Mouse (Mus musculus) lung, embryonic 16.5 days (tissue): ENCODE data around the gene Card14. TPM values are rescaled to one million over a fixed set of nuclear protein-coding genes. Genes with fewer than 3 reads are reported as not detected.
A peak's percentile ranks its signal among the peaks of the same experiment; 100 is the strongest.

ENCODE experiments used
- ATAC-seq: fragments of 200-750 bp; cut with Nextera tagmentation; 2 replicates; pipeline ENCODE4 v1.8.0; 2017; ENCODE audit warnings: low read depth, mild to moderate bottlenecking, moderate library complexity
- H3K27ac ChIP-seq: fragments of 300-500 bp; sonication (generic); 2 replicates; pipeline ENCODE4 v1.5.1; 2014; ENCODE audit warnings: mild to moderate bottlenecking, control low read depth, low read length
- H3K27me3 ChIP-seq: fragments of 300-500 bp; sonication (generic); 2 replicates; pipeline ENCODE4 v1.6.1; 2014; ENCODE audit warnings: low read depth, low read length, mixed read lengths; ENCODE audit not compliant: control insufficient read depth, insufficient read depth
- H3K36me3 ChIP-seq: fragments of 300-500 bp; sonication (generic); 2 replicates; pipeline ENCODE4 v1.6.1; 2014; ENCODE audit warnings: low read length; ENCODE audit not compliant: control insufficient read depth, insufficient read depth
- H3K4me1 ChIP-seq: fragments of 300-500 bp; sonication (generic); replicated peaks from 2 replicates; pipeline ENCODE4 v1.6.1; 2014; ENCODE audit warnings: low read length, mixed read lengths; ENCODE audit not compliant: control insufficient read depth, insufficient read depth
- H3K4me2 ChIP-seq: fragments of 300-500 bp; sonication (generic); 2 replicates; pipeline ENCODE4 v1.6.1; 2014; ENCODE audit warnings: low read depth, low read length, control low read depth
- H3K4me3 ChIP-seq: fragments of 300-500 bp; sonication (generic); 2 replicates; pipeline ENCODE4 v1.5.1; 2014; ENCODE audit warnings: mild to moderate bottlenecking, low read length, control low read depth
- H3K9ac ChIP-seq: fragments of 300-500 bp; sonication (generic); 2 replicates; pipeline ENCODE4 v1.6.1; 2014; ENCODE audit warnings: low read length, control low read depth
- H3K9me3 ChIP-seq: fragments of 300-500 bp; sonication (generic); 2 replicates; pipeline ENCODE4 v1.6.1; 2016; ENCODE audit warnings: low read length; ENCODE audit not compliant: control insufficient read depth
- WGBS: fragments of 180-500 bp; shearing (Covaris S2); extraction: QIAGEN DNeasy Blood & Tissue Kit; methylation state at CpG from one replicate; pipeline ENCODE4 v1.1.7; 2014; 5-methylcytosine and 5-hydroxymethylcytosine counted together
- polyA plus RNA-seq: library from polyadenylated mRNA; unstranded; fragments of >200 nt; fragmentation: Nextera tagmentation; extraction: Ambion mirVana; gene quantifications from 2 replicates; pipeline ENCODE4 v1.2.1, GENCODE M21; 2015

Gene Card14
- polyA plus RNA-seq, 1 experiment from 2014 or later, result 0.05 TPM

DNA sequence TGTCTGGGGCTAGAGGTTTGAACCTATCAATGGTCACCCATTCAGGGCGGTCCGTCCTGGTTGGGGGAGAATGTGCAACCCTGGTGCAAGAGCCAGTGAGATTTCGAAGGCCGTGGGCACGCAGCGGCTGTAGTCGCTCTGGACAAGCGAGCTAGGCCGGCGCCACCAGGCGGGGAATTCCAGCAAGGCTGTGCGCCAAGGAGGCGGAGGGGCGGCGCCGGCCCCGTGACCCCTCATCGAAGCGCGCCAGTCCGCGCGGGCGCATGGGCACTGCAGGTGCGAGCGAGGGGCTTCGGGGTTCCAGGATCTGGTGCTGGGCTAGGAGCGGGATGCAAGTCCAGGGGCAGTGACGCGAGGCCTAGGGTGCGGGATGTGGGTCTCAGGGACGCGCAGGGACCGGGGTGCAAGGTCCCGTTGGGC is 82.3 kb downstream of the Card14 start:
- H3K9me3 ChIP-seq, result no peaks in the 10 kb centered on the region
- ATAC-seq, result peak; percentile 72
- peak overlapping the region; percentile 82 for H3K9ac ChIP-seq
- peak overlapping the region; percentile 85 for H3K4me2 ChIP-seq
- peaks cover 13% of the 10 kb centered on the region for H3K4me1 ChIP-seq
- no peaks in the 10 kb centered on the region for H3K27me3 ChIP-seq
- peak overlapping the region; percentile 95 for H3K27ac ChIP-seq
- H3K36me3 ChIP-seq, result no peaks in the 10 kb centered on the region
- peak overlapping the region; percentile 82 for H3K4me3 ChIP-seq
- WGBS, result under 1% methylated on average over 35 of the region's 35 CpGs

DNA sequence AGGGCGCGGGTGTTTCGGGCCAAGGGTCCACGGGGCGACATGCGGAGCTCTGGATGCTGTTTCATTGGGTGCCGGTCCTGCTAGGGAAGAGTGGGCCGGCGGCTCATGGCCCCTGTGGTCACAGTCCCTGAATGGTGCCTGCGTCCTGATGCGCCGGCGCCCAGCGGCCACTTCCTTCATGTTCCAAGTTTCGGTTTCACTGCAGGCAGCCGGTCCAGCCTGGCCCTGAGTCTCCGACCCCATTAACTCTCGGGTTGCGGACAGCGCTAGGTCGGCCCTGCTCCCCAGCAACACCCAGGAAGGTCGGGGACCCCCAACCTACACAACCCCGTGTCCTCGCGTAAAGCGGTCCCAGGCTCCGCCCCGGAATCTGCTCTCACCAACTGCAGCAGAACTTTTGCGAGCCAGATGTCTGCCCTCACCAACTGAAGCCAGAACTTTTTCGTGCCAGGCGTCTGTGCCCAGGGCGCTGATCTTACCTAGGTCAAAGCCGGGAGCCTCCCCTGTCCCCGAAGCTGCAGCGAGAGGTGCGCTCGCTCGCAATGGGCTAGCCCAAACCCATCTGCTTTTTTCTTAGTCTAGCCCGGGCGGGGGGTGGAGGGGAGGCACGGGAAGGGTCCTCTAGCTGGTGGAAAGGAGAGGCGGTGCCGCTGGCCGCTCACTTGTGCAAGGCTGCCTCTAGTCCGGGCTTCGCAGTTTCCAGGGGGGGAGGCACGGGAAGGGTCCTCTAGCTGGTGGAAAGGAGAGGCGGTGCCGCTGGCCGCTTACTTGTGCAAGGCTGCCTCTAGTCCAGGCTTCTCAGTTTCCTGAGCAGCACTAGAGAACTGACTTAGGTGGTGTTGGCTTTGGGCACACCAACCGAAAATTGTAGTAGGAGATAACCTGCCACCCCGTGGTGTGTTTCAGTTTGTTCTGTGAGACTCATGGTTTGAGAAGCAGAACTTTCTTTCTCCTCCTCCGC is 83.0 kb downstream of the Card14 start:
- Histone ChIP-seq H3K27ac (peak overlapping the region; percentile 95), H3K36me3 (no peaks in the 10 kb centered on the region), H3K9ac (peak overlapping the region; percentile 82), H3K4me1 (peaks cover 15% of the 10 kb centered on the region), H3K27me3 (no peaks in the 10 kb centered on the region), H3K4me3 (peak overlapping the region; percentile 82), H3K9me3 (no peaks in the 10 kb centered on the region), H3K4me2 (peak overlapping the region; percentile 85)
- WGBS, result 1% methylated on average over 53 of the region's 53 CpGs
- ATAC-seq, result peak; percentile 59

GRCm38 (mm10) chr11:119391386-119392000 is 83.9 kb downstream of the Card14 start:
- no peak overlapping the region for H3K9ac ChIP-seq
- H3K27ac ChIP-seq, result peak overlapping the region; percentile 18; the same call in 1 of the 2 replicates
- H3K4me3 ChIP-seq, result peak overlapping the region; percentile 78
- no peaks in the 10 kb centered on the region for H3K36me3 ChIP-seq
- H3K27me3 ChIP-seq, result no peaks in the 10 kb centered on the region
- ATAC-seq, result no peak
- H3K4me2 ChIP-seq, result peak overlapping the region; percentile 85
- peaks cover 15% of the 10 kb centered on the region for H3K4me1 ChIP-seq
- H3K9me3 ChIP-seq, result no peaks in the 10 kb centered on the region
- 34% methylated on average over 7 of the region's 7 CpGs for WGBS

- Histone ChIP-seq H3K4me1 (peaks cover 15% of the 10 kb centered on the region), H3K4me2 (peak overlapping the region; percentile 79), H3K9me3 (no peaks in the 10 kb centered on the region), H3K27me3 (no peaks in the 10 kb centered on the region), H3K9ac (peak overlapping the region; percentile 55), H3K4me3 (peak overlapping the region; percentile 78), H3K36me3 (no peaks in the 10 kb centered on the region), H3K27ac (peak overlapping the region; percentile 90)
- ATAC-seq, result peak; percentile 36; the same call in 1 of the 2 replicates
- 6% methylated on average over 12 of the region's 12 CpGs for WGBS
These were observed 84.5 kb downstream of the Card14 start for GRCm38 (mm10) chr11:119392001-119392614.

- no peaks in the 10 kb centered on the region for H3K36me3 ChIP-seq
- peaks cover 15% of the 10 kb centered on the region for H3K4me1 ChIP-seq
- H3K4me2 ChIP-seq, result peak within 1 kb of the TSS; percentile 79
- ATAC-seq, result peak; percentile 51
- H3K27ac ChIP-seq, result peak within 1 kb of the TSS; percentile 90
- H3K4me3 ChIP-seq, result peak within 1 kb of the TSS; percentile 78
- peak within 1 kb of the TSS; percentile 77 for H3K9ac ChIP-seq
- 1% methylated on average over 19 of the region's 19 CpGs for WGBS
- H3K9me3 ChIP-seq, result no peaks in the 10 kb centered on the region
- H3K27me3 ChIP-seq, result no peaks in the 10 kb centered on the region
These were observed 85.4 kb downstream of the Card14 start, which contains the start of gene Rnf213 for GRCm38 (mm10) chr11:119392800-119393482. Rnf213 (plus strand) TSS chr11:119393100.

GRCm38 (mm10) chr11:119393483-119393804 is 85.9 kb downstream of the Card14 start:
- Histone ChIP-seq H3K4me2 (peak overlapping the region; percentile 79), H3K27me3 (no peaks in the 10 kb centered on the region), H3K4me3 (peak overlapping the region; percentile 78), H3K4me1 (peaks cover 15% of the 10 kb centered on the region), H3K36me3 (no peaks in the 10 kb centered on the region), H3K9ac (peak overlapping the region; percentile 77), H3K27ac (peak overlapping the region; percentile 90), H3K9me3 (no peaks in the 10 kb centered on the region)
- no peak for ATAC-seq
- WGBS, result 20% methylated on average over 7 of the region's 7 CpGs

GRCm38 (mm10) chr11:119394210-119394609 is 86.6 kb downstream of the Card14 start:
- H3K9ac ChIP-seq, result no peak overlapping the region
- no peak overlapping the region for H3K27ac ChIP-seq

More at GRCm38 (mm10) chr11:119394210-119394609, 86.6 kb downstream of the Card14 start:
- 42% methylated on average over 6 of the region's 6 CpGs for WGBS
- Histone ChIP-seq H3K4me2 (peak overlapping the region; percentile 79), H3K27me3 (no peaks in the 10 kb centered on the region), H3K4me1 (peaks cover 15% of the 10 kb centered on the region), H3K4me3 (no peak overlapping the region; the same call in 1 of the 2 replicates), H3K9me3 (no peaks in the 10 kb centered on the region), H3K36me3 (no peaks in the 10 kb centered on the region)
- no peak for ATAC-seq
